ENCODE assay signal across 14 mouse cellular contexts in the genomic region with DNA sequence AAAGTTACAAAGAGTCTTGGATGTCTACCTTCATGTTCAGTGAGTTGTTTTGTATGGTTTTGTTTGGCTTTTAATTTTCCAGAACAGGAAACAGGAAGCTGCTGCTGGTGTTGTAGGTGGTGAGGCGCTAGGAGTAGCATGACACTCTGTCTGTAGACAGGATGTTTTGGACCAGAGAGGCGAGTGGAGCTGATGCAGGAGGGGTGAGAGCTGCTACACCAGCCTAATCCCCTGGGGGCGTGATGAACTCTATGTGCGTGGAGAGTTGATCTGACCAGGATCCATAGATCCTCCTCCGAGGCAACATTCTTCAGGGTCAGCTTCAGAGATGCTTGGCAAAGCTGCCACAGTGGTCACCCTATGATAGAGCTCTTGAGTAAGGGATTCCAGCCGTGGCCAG. TPM values are rescaled to one million over a fixed set of nuclear protein-coding genes. Genes with fewer than 3 reads are reported as not detected.
DNase-seq lines count a peak whose midpoint lies in the region; ATAC-seq lines count a peak whose summit lies in the region.
"Had no signal": no experiment of that assay in that cellular context is flagged by ENCODE, and none has a peak within 500 bp of the region (broad histone marks: within the 10 kb centered on the region; RNA-seq: fewer than 3 reads in every experiment).

No protein-coding gene starts in this region.

- H3K4me2 ChIP-seq in midbrain, embryonic 13.5 days (replicated peaks) = no peak overlapping the region
- H3K4me2 ChIP-seq in midbrain, embryonic 15.5 days = no peak overlapping the region
- no peak overlapping the region for H3K4me2 ChIP-seq in kidney, embryonic 16.5 days (replicated peaks; ENCODE audit: low read depth, low read length)
- H3K4me2 ChIP-seq: hindbrain, embryonic 13.5 days had no signal

- DNase-seq in adrenal gland, postnatal 10 days = peak; percentile 18
- no peak for DNase-seq in adrenal gland, adult 18-20 months (ENCODE audit: low spot score in 2 of 2)
- DNase-seq in lung, postnatal 25 days (ENCODE audit: low spot score) = peak; percentile 45
- DNase-seq in right cerebral cortex, adult 18-20 months = no peak
- DNase-seq in cerebellum, adult 9-10 months = no peak
- DNase-seq: adrenal gland, postnatal 25 days; cerebellum, adult 9-11 months; layer of hippocampus, adult 9-11 months; spleen, adult 18-20 months had no signal

- no peak for ATAC-seq in midbrain, embryonic 13.5 days
- ATAC-seq in midbrain, embryonic 15.5 days (replicated peaks) = no peak
- ATAC-seq in kidney, embryonic 16.5 days (ENCODE audit: low FRiP score, low TSS enrichment) = peak; percentile 39; the same call in 1 of the 2 replicates

- H3K9me3 ChIP-seq in midbrain, embryonic 13.5 days = no peaks in the 10 kb centered on the region
- H3K9me3 ChIP-seq in midbrain, embryonic 15.5 days = no peaks in the 10 kb centered on the region
- H3K9me3 ChIP-seq in kidney, embryonic 16.5 days (ENCODE audit: low read length) = no peaks in the 10 kb centered on the region
- H3K9me3 ChIP-seq: hindbrain, embryonic 13.5 days had no signal

- 0 out of 2 replicates have a peak overlapping the region, but pooled peaks have one; percentile 21 for H3K27ac ChIP-seq in midbrain, embryonic 13.5 days
- no peak overlapping the region for H3K27ac ChIP-seq in midbrain, embryonic 15.5 days
- no peak overlapping the region; the same call in 1 of the 2 replicates for H3K27ac ChIP-seq in kidney, embryonic 16.5 days (ENCODE audit: low read length)

- H3K9ac ChIP-seq in midbrain, embryonic 13.5 days (replicated peaks) = no peak overlapping the region
- no peak overlapping the region for H3K9ac ChIP-seq in midbrain, embryonic 15.5 days
- no peak overlapping the region for H3K9ac ChIP-seq in kidney, embryonic 16.5 days (replicated peaks; ENCODE audit: low read length)
- H3K9ac ChIP-seq: hindbrain, embryonic 13.5 days had no signal

- H3K4me3 ChIP-seq in midbrain, embryonic 13.5 days (replicated peaks) = no peak overlapping the region
- no peak overlapping the region for H3K4me3 ChIP-seq in midbrain, embryonic 15.5 days
- no peak overlapping the region for H3K4me3 ChIP-seq in kidney, embryonic 16.5 days (ENCODE audit: low read length)
- H3K4me3 ChIP-seq: hindbrain, embryonic 13.5 days had no signal

- peaks cover 54% of the 10 kb centered on the region for H3K4me1 ChIP-seq in midbrain, embryonic 13.5 days (replicated peaks)
- H3K4me1 ChIP-seq in midbrain, embryonic 15.5 days = peaks cover 42% of the 10 kb centered on the region
- no peaks in the 10 kb centered on the region; the same call in 1 of the 2 replicates for H3K4me1 ChIP-seq in kidney, embryonic 16.5 days (ENCODE audit: insufficient read depth, low read length)

- peaks cover 62% of the 10 kb centered on the region for H3K36me3 ChIP-seq in midbrain, embryonic 13.5 days
- no peaks in the 10 kb centered on the region; the same call in 1 of the 2 replicates for H3K36me3 ChIP-seq in midbrain, embryonic 15.5 days (replicated peaks)
- H3K36me3 ChIP-seq in kidney, embryonic 16.5 days (ENCODE audit: insufficient read depth, low read length) = no peaks in the 10 kb centered on the region

- WGBS in midbrain, embryonic 13.5 days = 75% methylated on average over 6 of the region's 6 CpGs
- 82% methylated on average over 6 of the region's 6 CpGs for WGBS in midbrain, embryonic 15.5 days
- WGBS in kidney, embryonic 16.5 days = 71% methylated on average over 6 of the region's 6 CpGs

- no peaks in the 10 kb centered on the region for H3K27me3 ChIP-seq in midbrain, embryonic 13.5 days
- no peaks in the 10 kb centered on the region for H3K27me3 ChIP-seq in midbrain, embryonic 15.5 days (replicated peaks)
- H3K27me3 ChIP-seq in kidney, embryonic 16.5 days (ENCODE audit: insufficient read depth, low read length) = no peaks in the 10 kb centered on the region
- H3K27me3 ChIP-seq: hindbrain, embryonic 13.5 days had no signal

RNA-seq across cellular contexts. Expression of gene Wscd1, which starts 25.3 kb away (rescaled TPM):
- 1 to 10 TPM; 6.7 to 10.0 TPM for total RNA-seq in adrenal gland, postnatal 10 days (2021)
- total RNA-seq in adrenal gland, adult 18-20 months (2021) = 1 to 10 TPM; 2.9 to 4.3 TPM
- 79.2 and 82.5 TPM in 2 replicates for polyA plus RNA-seq in midbrain, embryonic 13.5 days (2015; fragmentation: Nextera tagmentation; extraction: Ambion mirVana)
- 86.4 and 95.0 TPM in 2 replicates for polyA plus RNA-seq in midbrain, embryonic 15.5 days (2015; fragmentation: Nextera tagmentation; extraction: Ambion mirVana)
- polyA plus RNA-seq in kidney, embryonic 16.5 days (2015; fragmentation: Nextera tagmentation; extraction: Ambion mirVana) = 18.1 and 19.5 TPM in 2 replicates
- total RNA-seq: megakaryocyte-erythroid progenitor cell, adult 5-6 weeks had no signal

Comparison
In these comparisons a context has a peak if more than half of its experiments do, and no peak if none do; other contexts are left out.
1. DNase-seq: peak in adrenal gland, postnatal 10 days (single experiment) and lung, postnatal 25 days (single experiment); none in adrenal gland, adult 18-20 months (0 of 2), right cerebral cortex, adult 18-20 months (single experiment) and cerebellum, adult 9-10 months (single experiment).